Mouse (Mus musculus): ENCODE results near the gene Tnfaip8l3.

GRCm38 (mm10) chr9:53973929-53974327 lies 94.3 kb downstream of the Tnfaip8l3 start:
- TF ChIP-seq CTCF (IDR thresholded peaks at IDR 0.05; ENCODE audit: low read depth): no peak
- no peak for TF ChIP-seq EP300 (IDR thresholded peaks at IDR 0.05; ENCODE audit: low read depth)
